Mouse (Mus musculus): ENCODE data around the gene Dhx8.

- TF ChIP-seq POLR2A (IDR thresholded peaks at IDR 0.05; ENCODE audit: insufficient read depth, low read depth, low read length) (no peak), EP300 (IDR thresholded peaks at IDR 0.05; ENCODE audit: insufficient read depth, low read depth, low read length) (no peak)
Measured at GRCm38 (mm10) chr11:101787432-101787831, 54.7 kb downstream of the Dhx8 start.
